Mouse (Mus musculus): ENCODE measurements at regions not wholly inside any gene's neighbourhood (a gene's known extent, or its start where the extent isn't known, plus 50 kb on each side); places are given as distances from the start of the nearest gene placed in this dataset.

GRCm38 (mm10) chr2:11005806-11006205 lies 166.1 kb upstream of the Prkcq start:
- H3K4me2 ChIP-seq (ENCODE audit: low read length) = no peak overlapping the region
- 51% methylated on average over 2 of the region's 2 CpGs for WGBS

GRCm38 (mm10) chr2:11011041-11011962 lies 160.6 kb upstream of the Prkcq start:
- 69% methylated on average over 11 of the region's 11 CpGs for WGBS
- H3K27me3 ChIP-seq (ENCODE audit: control insufficient read depth, insufficient read depth, low read length) = no peaks in the 10 kb centered on the region
- H3K4me2 ChIP-seq (ENCODE audit: low read length) = no peak overlapping the region
- H3K9ac ChIP-seq (ENCODE audit: low read length) = no peak overlapping the region
- H3K4me1 ChIP-seq (ENCODE audit: control insufficient read depth in 2 of 2, insufficient read depth in 2 of 2, low read length in 2 of 2) = no peaks in the 10 kb centered on the region
- ATAC-seq (ENCODE audit: insufficient number of reproducible peaks, insufficient read depth, low FRiP score, low read depth) = no peak
- no peaks in the 10 kb centered on the region for H3K9me3 ChIP-seq (ENCODE audit: control insufficient read depth, low read length)
- H3K27ac ChIP-seq (replicated peaks in 1 of 2; ENCODE audit: control insufficient read depth in 1 of 2, insufficient read depth in 1 of 2, low read depth in 2 of 2, low read length in 2 of 2) = no peak overlapping the region
- H3K4me3 ChIP-seq (ENCODE audit: control insufficient read depth in 1 of 2, insufficient read depth in 1 of 2, low read depth in 1 of 2, low read length in 2 of 2) = no peak overlapping the region
- no peaks in the 10 kb centered on the region for H3K36me3 ChIP-seq (ENCODE audit: control insufficient read depth, insufficient read depth, low read length)

More at GRCm38 (mm10) chr2:11005806-11006205, 166.1 kb upstream of the Prkcq start:
- Histone ChIP-seq H3K9me3 (ENCODE audit: control insufficient read depth, low read length) (no peaks in the 10 kb centered on the region), H3K36me3 (ENCODE audit: control insufficient read depth, insufficient read depth, low read length) (no peaks in the 10 kb centered on the region), H3K4me3 (ENCODE audit: control insufficient read depth in 1 of 2, insufficient read depth in 1 of 2, low read depth in 1 of 2, low read length in 2 of 2) (no peak overlapping the region), H3K4me1 (ENCODE audit: control insufficient read depth in 2 of 2, insufficient read depth in 2 of 2, low read length in 2 of 2) (no peaks in the 10 kb centered on the region), H3K27ac (replicated peaks in 1 of 2; ENCODE audit: control insufficient read depth in 1 of 2, insufficient read depth in 1 of 2, low read depth in 2 of 2, low read length in 2 of 2) (no peak overlapping the region), H3K27me3 (ENCODE audit: control insufficient read depth, insufficient read depth, low read length) (no peaks in the 10 kb centered on the region), H3K9ac (ENCODE audit: low read length) (no peak overlapping the region)
- no peak for ATAC-seq (ENCODE audit: insufficient number of reproducible peaks, insufficient read depth, low FRiP score, low read depth)

- no peak overlapping the region for H3K9ac ChIP-seq (ENCODE audit: low read length)
- 71% methylated on average over 4 of the region's 4 CpGs for WGBS
Measured at GRCm38 (mm10) chr2:11012312-11012860, 159.5 kb upstream of the Prkcq start.

GRCm38 (mm10) chr2:11013154-11013553 lies 158.8 kb upstream of the Prkcq start:
- ATAC-seq (ENCODE audit: insufficient number of reproducible peaks, insufficient read depth, low FRiP score, low read depth) = no peak
- no peak overlapping the region for H3K9ac ChIP-seq (ENCODE audit: low read length)

More at GRCm38 (mm10) chr2:11012312-11012860, 159.5 kb upstream of the Prkcq start:
- H3K36me3 ChIP-seq (ENCODE audit: control insufficient read depth, insufficient read depth, low read length) = no peaks in the 10 kb centered on the region
- H3K4me1 ChIP-seq (ENCODE audit: control insufficient read depth in 2 of 2, insufficient read depth in 2 of 2, low read length in 2 of 2) = no peaks in the 10 kb centered on the region
- no peak overlapping the region for H3K4me3 ChIP-seq (ENCODE audit: control insufficient read depth in 1 of 2, insufficient read depth in 1 of 2, low read depth in 1 of 2, low read length in 2 of 2)
- no peaks in the 10 kb centered on the region for H3K9me3 ChIP-seq (ENCODE audit: control insufficient read depth, low read length)
- H3K27ac ChIP-seq (replicated peaks in 1 of 2; ENCODE audit: control insufficient read depth in 1 of 2, insufficient read depth in 1 of 2, low read depth in 2 of 2, low read length in 2 of 2) = no peak overlapping the region
- H3K27me3 ChIP-seq (ENCODE audit: control insufficient read depth, insufficient read depth, low read length) = no peaks in the 10 kb centered on the region
- no peak for ATAC-seq (ENCODE audit: insufficient number of reproducible peaks, insufficient read depth, low FRiP score, low read depth)
- H3K4me2 ChIP-seq (ENCODE audit: low read length) = no peak overlapping the region

GRCm38 (mm10) chr2:11016446-11016845 lies 155.5 kb upstream of the Prkcq start:
- no peaks in the 10 kb centered on the region for H3K36me3 ChIP-seq (ENCODE audit: control insufficient read depth, insufficient read depth, low read length)
- no peaks in the 10 kb centered on the region for H3K4me1 ChIP-seq (ENCODE audit: control insufficient read depth in 2 of 2, insufficient read depth in 2 of 2, low read length in 2 of 2)
- no peak for ATAC-seq (ENCODE audit: insufficient number of reproducible peaks, insufficient read depth, low FRiP score, low read depth)
- no peaks in the 10 kb centered on the region for H3K9me3 ChIP-seq (ENCODE audit: control insufficient read depth, low read length)
- 62% methylated on average over 1 of the region's 1 CpGs for WGBS
- no peak overlapping the region for H3K27ac ChIP-seq (replicated peaks in 1 of 2; ENCODE audit: control insufficient read depth in 1 of 2, insufficient read depth in 1 of 2, low read depth in 2 of 2, low read length in 2 of 2)
- no peak overlapping the region for H3K9ac ChIP-seq (ENCODE audit: low read length)
- H3K4me3 ChIP-seq (ENCODE audit: control insufficient read depth in 1 of 2, insufficient read depth in 1 of 2, low read depth in 1 of 2, low read length in 2 of 2) = no peak overlapping the region
- no peaks in the 10 kb centered on the region for H3K27me3 ChIP-seq (ENCODE audit: control insufficient read depth, insufficient read depth, low read length)
- H3K4me2 ChIP-seq (ENCODE audit: low read length) = no peak overlapping the region

More at GRCm38 (mm10) chr2:11013154-11013553, 158.8 kb upstream of the Prkcq start:
- 78% methylated on average over 3 of the region's 3 CpGs for WGBS
- Histone ChIP-seq H3K27me3 (ENCODE audit: control insufficient read depth, insufficient read depth, low read length) (no peaks in the 10 kb centered on the region), H3K27ac (replicated peaks in 1 of 2; ENCODE audit: control insufficient read depth in 1 of 2, insufficient read depth in 1 of 2, low read depth in 2 of 2, low read length in 2 of 2) (no peak overlapping the region), H3K4me2 (ENCODE audit: low read length) (no peak overlapping the region), H3K4me1 (ENCODE audit: control insufficient read depth in 2 of 2, insufficient read depth in 2 of 2, low read length in 2 of 2) (no peaks in the 10 kb centered on the region), H3K36me3 (ENCODE audit: control insufficient read depth, insufficient read depth, low read length) (no peaks in the 10 kb centered on the region), H3K4me3 (ENCODE audit: control insufficient read depth in 1 of 2, insufficient read depth in 1 of 2, low read depth in 1 of 2, low read length in 2 of 2) (no peak overlapping the region), H3K9me3 (ENCODE audit: control insufficient read depth, low read length) (no peaks in the 10 kb centered on the region)

- ATAC-seq (ENCODE audit: insufficient number of reproducible peaks, insufficient read depth, low FRiP score, low read depth) = no peak
- WGBS = 73% methylated on average over 4 of the region's 4 CpGs
- no peaks in the 10 kb centered on the region for H3K9me3 ChIP-seq (ENCODE audit: control insufficient read depth, low read length)
- no peak overlapping the region for H3K4me3 ChIP-seq (ENCODE audit: control insufficient read depth in 1 of 2, insufficient read depth in 1 of 2, low read depth in 1 of 2, low read length in 2 of 2)
- no peak overlapping the region for H3K9ac ChIP-seq (ENCODE audit: low read length)
- no peak overlapping the region for H3K27ac ChIP-seq (replicated peaks in 1 of 2; ENCODE audit: control insufficient read depth in 1 of 2, insufficient read depth in 1 of 2, low read depth in 2 of 2, low read length in 2 of 2)
- no peaks in the 10 kb centered on the region for H3K36me3 ChIP-seq (ENCODE audit: control insufficient read depth, insufficient read depth, low read length)
- H3K4me1 ChIP-seq (ENCODE audit: control insufficient read depth in 2 of 2, insufficient read depth in 2 of 2, low read length in 2 of 2) = no peaks in the 10 kb centered on the region
- no peaks in the 10 kb centered on the region for H3K27me3 ChIP-seq (ENCODE audit: control insufficient read depth, insufficient read depth, low read length)
- H3K4me2 ChIP-seq (ENCODE audit: low read length) = no peak overlapping the region
Measured at GRCm38 (mm10) chr2:11032891-11033290, 139.0 kb upstream of the Prkcq start.

GRCm38 (mm10) chr2:11034178-11034577 lies 137.7 kb upstream of the Prkcq start:
- Histone ChIP-seq H3K4me3 (ENCODE audit: control insufficient read depth in 1 of 2, insufficient read depth in 1 of 2, low read depth in 1 of 2, low read length in 2 of 2) (no peak overlapping the region), H3K4me2 (ENCODE audit: low read length) (no peak overlapping the region), H3K36me3 (ENCODE audit: control insufficient read depth, insufficient read depth, low read length) (no peaks in the 10 kb centered on the region), H3K27me3 (ENCODE audit: control insufficient read depth, insufficient read depth, low read length) (no peaks in the 10 kb centered on the region), H3K4me1 (ENCODE audit: control insufficient read depth in 2 of 2, insufficient read depth in 2 of 2, low read length in 2 of 2) (no peaks in the 10 kb centered on the region), H3K9ac (ENCODE audit: low read length) (no peak overlapping the region), H3K27ac (replicated peaks in 1 of 2; ENCODE audit: control insufficient read depth in 1 of 2, insufficient read depth in 1 of 2, low read depth in 2 of 2, low read length in 2 of 2) (no peak overlapping the region), H3K9me3 (ENCODE audit: control insufficient read depth, low read length) (no peaks in the 10 kb centered on the region)
- WGBS = 82% methylated on average over 1 of the region's 1 CpGs
- ATAC-seq (ENCODE audit: insufficient number of reproducible peaks, insufficient read depth, low FRiP score, low read depth) = no peak
